Mouse (Mus musculus): ENCODE measurements at regions not wholly inside any gene's neighbourhood (a gene's known extent, or its start where the extent isn't known, plus 50 kb on each side); places are given as distances from the start of the nearest gene placed in this dataset.

DNA sequence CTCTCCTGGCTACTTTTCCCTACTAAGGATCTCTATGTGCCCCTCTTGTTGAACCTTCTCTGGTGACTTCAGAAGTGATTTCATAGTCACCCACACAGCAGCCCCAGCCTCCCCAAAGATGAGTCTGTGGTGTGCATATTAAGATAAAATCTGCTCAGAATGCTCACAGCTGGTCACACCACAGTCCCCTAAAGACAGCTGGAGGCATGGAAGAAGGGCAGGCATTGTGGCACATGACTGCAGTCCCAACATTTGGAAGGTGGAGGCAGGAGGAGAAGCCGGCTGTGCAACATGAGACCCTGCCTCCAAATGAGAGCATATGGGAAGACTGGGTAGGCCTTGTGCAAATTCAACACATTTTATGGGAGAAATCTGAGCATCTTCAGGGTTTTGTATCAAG lies 70.0 kb upstream of the Cplx2 start:
- Histone ChIP-seq H3K9me3 (replicated peaks; ENCODE audit: control insufficient read depth, low read length) (no peaks in the 10 kb centered on the region), H3K27me3 (ENCODE audit: control insufficient read depth, insufficient read depth, low read length) (no peaks in the 10 kb centered on the region), H3K4me2 (ENCODE audit: low read depth, low read length) (no peak overlapping the region), H3K27ac (ENCODE audit: low read length) (no peak overlapping the region), H3K36me3 (ENCODE audit: control insufficient read depth, insufficient read depth) (no peaks in the 10 kb centered on the region), H3K9ac (ENCODE audit: low read length) (no peak overlapping the region), H3K4me1 (ENCODE audit: control insufficient read depth, insufficient read depth, low read length) (peaks cover 7% of the 10 kb centered on the region), H3K4me3 (ENCODE audit: low read length) (no peak overlapping the region)
- no peak for ATAC-seq (replicated peaks; ENCODE audit: extremely low read depth, insufficient read depth, low FRiP score)
- WGBS, result 66% methylated on average over 1 of the region's 1 CpGs

DNA sequence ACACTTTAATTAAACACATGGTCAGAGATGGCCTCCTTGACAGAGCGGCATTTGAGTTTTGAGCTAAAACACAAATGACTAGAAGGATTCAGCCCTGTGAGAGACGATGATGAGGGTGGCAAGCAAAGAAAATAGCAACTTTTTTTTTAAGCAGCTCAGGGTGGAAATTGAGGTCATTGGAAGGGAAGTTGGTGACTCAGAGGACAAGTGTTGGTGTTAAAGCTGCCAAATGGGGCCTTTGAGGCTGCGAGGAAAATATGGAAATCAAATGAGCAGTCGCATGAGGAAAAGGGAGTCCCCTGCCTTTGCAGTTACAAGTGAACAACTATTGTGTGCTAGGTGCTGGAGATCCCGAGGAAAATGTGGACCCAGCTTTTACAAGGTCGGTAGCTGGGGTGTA lies 69.5 kb upstream of the Cplx2 start:
- H3K27me3 ChIP-seq (ENCODE audit: control insufficient read depth, insufficient read depth, low read length), result no peaks in the 10 kb centered on the region
- ATAC-seq (replicated peaks; ENCODE audit: extremely low read depth, insufficient read depth, low FRiP score), result no peak
- peaks cover 8% of the 10 kb centered on the region for H3K4me1 ChIP-seq (ENCODE audit: control insufficient read depth, insufficient read depth, low read length)
- no peaks in the 10 kb centered on the region for H3K9me3 ChIP-seq (replicated peaks; ENCODE audit: control insufficient read depth, low read length)
- H3K4me2 ChIP-seq (ENCODE audit: low read depth, low read length), result peak overlapping the region; percentile 92; the same call in 1 of the 2 replicates
- H3K4me3 ChIP-seq (ENCODE audit: low read length), result no peak overlapping the region
- no peak overlapping the region for H3K27ac ChIP-seq (ENCODE audit: low read length)
- no peaks in the 10 kb centered on the region for H3K36me3 ChIP-seq (ENCODE audit: control insufficient read depth, insufficient read depth)
- H3K9ac ChIP-seq (ENCODE audit: low read length), result no peak overlapping the region
- WGBS, result 39% methylated on average over 6 of the region's 6 CpGs

DNA sequence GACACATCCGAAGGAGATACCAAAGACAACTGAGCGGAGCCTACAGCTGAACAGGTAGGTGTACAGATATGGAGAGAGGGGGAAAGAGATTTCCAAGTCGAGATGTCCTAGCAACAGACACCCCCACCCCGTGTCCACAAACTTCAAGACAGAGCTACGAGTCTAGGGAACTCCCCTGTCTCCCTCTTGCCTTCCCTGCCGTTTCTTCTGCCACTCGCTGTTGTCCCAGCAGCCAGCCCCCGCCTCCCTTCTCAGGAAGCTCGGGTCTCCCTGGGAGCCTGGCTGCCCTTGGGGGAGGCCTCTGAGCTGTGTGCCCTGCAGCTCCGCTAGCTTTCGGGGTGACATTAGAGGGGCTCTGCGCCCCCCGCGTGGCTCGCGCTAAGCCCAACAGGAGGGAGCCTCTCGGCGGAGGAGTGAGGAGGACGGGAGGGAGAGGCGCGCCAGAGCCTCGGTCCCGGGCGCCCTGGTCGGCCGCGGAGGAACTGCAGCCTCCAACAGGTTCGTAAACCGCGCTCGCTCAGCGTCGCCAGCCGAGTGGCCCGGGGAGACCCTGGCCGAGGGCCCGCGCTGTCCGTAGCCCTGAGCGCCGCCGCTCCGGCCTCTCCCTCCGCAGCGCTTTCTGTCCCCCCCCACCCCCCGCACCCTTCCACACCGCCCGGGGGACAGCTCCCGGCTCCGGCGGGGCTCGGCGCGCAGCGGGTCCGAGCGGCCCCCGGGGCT lies 68.6 kb upstream of the Cplx2 start:
- ATAC-seq (replicated peaks; ENCODE audit: extremely low read depth, insufficient read depth, low FRiP score), result peak; percentile 66
- Histone ChIP-seq H3K27ac (ENCODE audit: low read length) (peak overlapping the region; percentile 97), H3K4me3 (ENCODE audit: low read length) (peak overlapping the region; percentile 86), H3K4me1 (ENCODE audit: control insufficient read depth, insufficient read depth, low read length) (peaks cover 16% of the 10 kb centered on the region), H3K9ac (ENCODE audit: low read length) (peak overlapping the region; percentile 97), H3K4me2 (ENCODE audit: low read depth, low read length) (peak overlapping the region; percentile 92), H3K9me3 (replicated peaks; ENCODE audit: control insufficient read depth, low read length) (no peaks in the 10 kb centered on the region), H3K27me3 (ENCODE audit: control insufficient read depth, insufficient read depth, low read length) (no peaks in the 10 kb centered on the region), H3K36me3 (ENCODE audit: control insufficient read depth, insufficient read depth) (no peaks in the 10 kb centered on the region)
- 1% methylated on average over 49 of the region's 58 CpGs for WGBS

GRCm38 (mm10) chr13:54303071-54303924 lies 67.9 kb upstream of the Cplx2 start:
- H3K4me2 ChIP-seq (ENCODE audit: low read depth, low read length), result peak overlapping the region; percentile 92
- ATAC-seq (replicated peaks; ENCODE audit: extremely low read depth, insufficient read depth, low FRiP score), result peak; percentile 67
- H3K9ac ChIP-seq (ENCODE audit: low read length), result peak overlapping the region; percentile 97
- H3K27ac ChIP-seq (ENCODE audit: low read length), result peak overlapping the region; percentile 97
- no peaks in the 10 kb centered on the region for H3K36me3 ChIP-seq (ENCODE audit: control insufficient read depth, insufficient read depth)
- H3K4me3 ChIP-seq (ENCODE audit: low read length), result peak overlapping the region; percentile 86
- WGBS, result under 1% methylated on average over 49 of the region's 54 CpGs
- H3K27me3 ChIP-seq (ENCODE audit: control insufficient read depth, insufficient read depth, low read length), result no peaks in the 10 kb centered on the region
- peaks cover 16% of the 10 kb centered on the region for H3K4me1 ChIP-seq (ENCODE audit: control insufficient read depth, insufficient read depth, low read length)
- no peaks in the 10 kb centered on the region for H3K9me3 ChIP-seq (replicated peaks; ENCODE audit: control insufficient read depth, low read length)

GRCm38 (mm10) chr13:54304251-54304650 lies 66.9 kb upstream of the Cplx2 start:
- ATAC-seq (replicated peaks; ENCODE audit: extremely low read depth, insufficient read depth, low FRiP score), result no peak
- H3K27me3 ChIP-seq (ENCODE audit: control insufficient read depth, insufficient read depth, low read length), result no peaks in the 10 kb centered on the region
- H3K4me2 ChIP-seq (ENCODE audit: low read depth, low read length), result no peak overlapping the region; the same call in 1 of the 2 replicates
- WGBS, result 66% methylated on average over 5 of the region's 5 CpGs
- no peak overlapping the region for H3K9ac ChIP-seq (ENCODE audit: low read length)
- peak overlapping the region; percentile 97 for H3K27ac ChIP-seq (ENCODE audit: low read length)
- no peaks in the 10 kb centered on the region for H3K36me3 ChIP-seq (ENCODE audit: control insufficient read depth, insufficient read depth)
- no peaks in the 10 kb centered on the region for H3K9me3 ChIP-seq (replicated peaks; ENCODE audit: control insufficient read depth, low read length)
- no peak overlapping the region for H3K4me3 ChIP-seq (ENCODE audit: low read length)
- H3K4me1 ChIP-seq (ENCODE audit: control insufficient read depth, insufficient read depth, low read length), result peaks cover 22% of the 10 kb centered on the region

- no peak for ATAC-seq (replicated peaks; ENCODE audit: extremely low read depth, insufficient read depth, low FRiP score)
- H3K4me1 ChIP-seq (ENCODE audit: control insufficient read depth, insufficient read depth, low read length), result peaks cover 40% of the 10 kb centered on the region
- 11% methylated on average over 2 of the region's 2 CpGs for WGBS
- H3K9ac ChIP-seq (ENCODE audit: low read length), result no peak overlapping the region
- no peaks in the 10 kb centered on the region for H3K27me3 ChIP-seq (ENCODE audit: control insufficient read depth, insufficient read depth, low read length)
- H3K9me3 ChIP-seq (replicated peaks; ENCODE audit: control insufficient read depth, low read length), result no peaks in the 10 kb centered on the region
- H3K36me3 ChIP-seq (ENCODE audit: control insufficient read depth, insufficient read depth), result no peaks in the 10 kb centered on the region
- no peak overlapping the region for H3K4me2 ChIP-seq (ENCODE audit: low read depth, low read length)
- H3K4me3 ChIP-seq (ENCODE audit: low read length), result no peak overlapping the region
- H3K27ac ChIP-seq (ENCODE audit: low read length), result no peak overlapping the region
These were observed 62.6 kb upstream of the Cplx2 start for GRCm38 (mm10) chr13:54308591-54308990.

DNA sequence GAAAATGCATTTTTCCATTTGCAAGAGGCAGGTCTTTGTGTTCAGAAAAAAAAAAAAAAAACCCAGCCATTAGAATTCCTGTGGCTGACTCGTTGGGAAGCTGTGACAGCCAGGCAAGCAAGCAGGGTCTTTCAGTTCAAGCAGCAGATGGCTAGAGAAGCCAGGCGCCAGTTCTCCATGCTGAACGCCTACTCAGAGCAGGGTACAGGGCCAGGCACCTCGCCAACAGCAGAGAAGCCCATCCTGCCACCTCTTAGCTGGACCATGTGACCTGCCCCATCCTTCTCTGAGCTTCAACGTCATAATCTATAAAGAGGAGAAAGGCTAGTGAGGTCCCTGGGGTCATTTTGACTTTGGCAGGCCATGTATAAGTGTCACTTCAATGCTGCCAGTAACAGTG lies 61.8 kb upstream of the Cplx2 start:
- H3K4me2 ChIP-seq (ENCODE audit: low read depth, low read length), result no peak overlapping the region
- H3K27me3 ChIP-seq (ENCODE audit: control insufficient read depth, insufficient read depth, low read length), result no peaks in the 10 kb centered on the region
- no peak overlapping the region for H3K9ac ChIP-seq (ENCODE audit: low read length)
- H3K4me1 ChIP-seq (ENCODE audit: control insufficient read depth, insufficient read depth, low read length), result peaks cover 36% of the 10 kb centered on the region
- H3K27ac ChIP-seq (ENCODE audit: low read length), result peak overlapping the region; percentile 5
- no peaks in the 10 kb centered on the region for H3K9me3 ChIP-seq (replicated peaks; ENCODE audit: control insufficient read depth, low read length)
- peak; percentile 74 for ATAC-seq (replicated peaks; ENCODE audit: extremely low read depth, insufficient read depth, low FRiP score)
- H3K36me3 ChIP-seq (ENCODE audit: control insufficient read depth, insufficient read depth), result no peaks in the 10 kb centered on the region
- WGBS, result 17% methylated on average over 5 of the region's 5 CpGs
- no peak overlapping the region for H3K4me3 ChIP-seq (ENCODE audit: low read length)

DNA sequence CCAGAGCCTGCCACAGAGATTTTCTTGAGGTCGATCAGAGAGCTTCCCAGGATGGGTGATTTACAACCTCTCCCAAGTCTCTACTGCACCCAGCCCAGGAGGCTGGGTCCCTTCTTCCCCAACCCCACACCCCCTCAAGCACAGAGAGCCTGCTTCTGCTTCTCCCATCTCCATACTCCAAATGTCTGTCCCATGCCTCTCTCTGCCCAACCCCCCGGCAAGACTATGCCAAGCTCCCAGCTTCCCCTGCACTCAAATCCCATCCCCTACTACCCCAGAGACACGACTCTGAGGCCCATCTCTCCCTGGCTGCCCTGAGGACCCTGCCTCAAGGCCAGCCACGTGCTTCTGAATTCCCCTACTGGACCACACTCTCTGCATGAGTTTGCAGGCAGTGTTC lies 61.0 kb upstream of the Cplx2 start:
- Histone ChIP-seq H3K36me3 (ENCODE audit: control insufficient read depth, insufficient read depth) (no peaks in the 10 kb centered on the region), H3K27me3 (ENCODE audit: control insufficient read depth, insufficient read depth, low read length) (no peaks in the 10 kb centered on the region), H3K27ac (ENCODE audit: low read length) (no peak overlapping the region), H3K4me3 (ENCODE audit: low read length) (no peak overlapping the region), H3K4me2 (ENCODE audit: low read depth, low read length) (no peak overlapping the region), H3K4me1 (ENCODE audit: control insufficient read depth, insufficient read depth, low read length) (peaks cover 36% of the 10 kb centered on the region), H3K9me3 (replicated peaks; ENCODE audit: control insufficient read depth, low read length) (no peaks in the 10 kb centered on the region), H3K9ac (ENCODE audit: low read length) (no peak overlapping the region)
- no peak for ATAC-seq (replicated peaks; ENCODE audit: extremely low read depth, insufficient read depth, low FRiP score)
- 56% methylated on average over 4 of the region's 4 CpGs for WGBS
